Mouse (Mus musculus) adrenal gland, postnatal 36 days (tissue): Measurements from ENCODE around the gene Gm10570. TPM values are rescaled to one million over a fixed set of nuclear protein-coding genes. Genes with fewer than 3 reads are reported as not detected.

Experiments used
- DNase-seq, 2 experiments: peaks; one replicate each; pipeline ENCODE4 v3.0.0; 2021; ENCODE audit warnings: mixed read lengths in 1 of 2
- long read RNA-seq, 2 experiments: library from polyadenylated mRNA; stranded (forward); transcript quantifications; one replicate each; pipeline ENCODE4 v2.0.0; 2021; ENCODE audit warnings: borderline sequencing depth in 2 of 2
- total RNA-seq, 2 experiments: library from RNA; stranded (reverse); gene quantifications; 2 replicates each; pipeline ENCODE4 v1.2.3; 2021

The Gm10570 gene
- total RNA-seq: not detected
- long read RNA-seq, experiment 1: 0 reads
- long read RNA-seq, experiment 2: 0 reads

DNA sequence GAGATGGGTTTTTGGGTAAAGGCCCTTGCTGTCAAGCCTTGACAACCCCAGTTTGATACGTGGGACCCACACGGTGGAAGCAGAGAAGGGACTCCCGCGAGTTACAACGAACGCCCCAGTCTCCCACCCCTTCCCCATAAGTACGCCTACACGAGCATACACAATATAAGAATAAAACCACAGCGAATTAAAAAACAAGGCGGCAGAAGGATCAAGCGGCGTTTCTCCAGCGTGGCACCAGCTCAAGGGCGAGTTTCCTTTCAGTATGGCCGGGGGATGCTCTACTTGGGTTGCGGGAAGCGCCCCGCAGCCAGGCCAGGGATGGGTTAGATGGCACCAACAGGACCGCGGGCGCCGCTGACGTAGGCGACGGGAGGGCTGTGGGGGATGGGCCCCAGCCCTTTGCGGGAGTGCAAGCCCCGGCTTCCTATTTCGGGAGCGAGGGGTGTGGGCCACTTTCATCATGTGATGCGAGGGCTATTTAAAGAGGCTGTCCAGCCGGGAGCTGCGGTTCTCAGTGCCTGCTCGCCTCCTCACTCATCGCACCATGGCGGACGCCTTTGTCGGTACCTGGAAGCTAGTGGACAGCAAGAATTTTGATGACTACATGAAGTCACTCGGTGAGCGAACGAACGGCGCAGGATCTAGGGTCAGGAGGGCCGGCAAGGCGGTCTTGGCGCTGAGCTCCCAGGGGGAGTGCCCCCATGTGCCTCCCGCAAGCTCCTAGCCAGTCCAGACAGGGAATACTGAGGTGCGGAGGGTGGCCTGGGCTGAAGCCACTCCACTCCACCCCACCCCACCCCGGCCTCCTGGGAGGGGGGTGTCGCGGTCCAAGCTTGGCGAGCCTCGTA is at the start of gene Gm10570, which contains the start of gene Fabp3:
Gene Gm10570, minus strand, starts transcription at position 444 of the 851 bp plus-strand sequence.
Gene Fabp3, plus strand, starts transcription at position 365 of the 851 bp plus-strand sequence.
- peak; percentile 40 to 65 for DNase-seq

DNA sequence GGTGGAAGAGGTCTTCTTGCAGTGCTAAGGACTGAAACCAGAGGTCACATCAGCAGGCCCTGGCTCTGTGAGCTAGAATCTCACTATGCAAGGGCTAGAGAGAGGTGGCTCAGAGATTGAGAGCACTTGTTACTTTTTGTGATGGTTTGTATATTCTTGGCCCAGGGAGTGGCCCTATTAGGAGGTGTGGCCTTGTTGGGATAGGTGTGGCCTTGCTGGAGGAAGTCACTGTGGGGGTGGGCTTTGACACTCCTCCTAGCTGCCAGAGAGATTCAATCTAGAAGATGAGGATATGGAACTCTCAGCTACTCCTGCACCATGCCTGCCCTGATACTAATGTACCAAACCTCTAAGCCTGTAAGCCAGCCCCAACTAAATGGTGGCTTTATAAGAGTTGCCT is 49.5 kb upstream of the Gm10570 start:
- no peak for DNase-seq

DNA sequence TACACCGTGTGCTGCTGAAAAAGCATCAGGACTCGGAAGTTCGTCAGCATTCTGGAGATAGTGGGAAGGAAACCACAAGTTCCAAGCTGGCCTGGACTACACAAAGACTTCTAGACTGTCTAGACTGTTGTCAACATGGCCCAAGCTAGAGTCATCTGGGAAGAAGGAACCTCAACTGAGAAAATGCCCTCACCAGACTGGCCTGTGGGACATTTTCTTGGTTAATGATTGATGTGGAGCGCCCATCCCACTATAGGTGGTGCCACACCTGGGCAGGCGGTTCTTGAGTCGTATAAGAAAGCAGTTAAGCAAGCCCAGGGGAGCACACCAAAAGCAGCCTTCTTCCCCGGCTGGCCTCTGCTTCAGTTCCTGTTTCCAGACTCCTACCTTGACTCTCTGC is 44.1 kb upstream of the Gm10570 start:
- DNase-seq: no peak

DNA sequence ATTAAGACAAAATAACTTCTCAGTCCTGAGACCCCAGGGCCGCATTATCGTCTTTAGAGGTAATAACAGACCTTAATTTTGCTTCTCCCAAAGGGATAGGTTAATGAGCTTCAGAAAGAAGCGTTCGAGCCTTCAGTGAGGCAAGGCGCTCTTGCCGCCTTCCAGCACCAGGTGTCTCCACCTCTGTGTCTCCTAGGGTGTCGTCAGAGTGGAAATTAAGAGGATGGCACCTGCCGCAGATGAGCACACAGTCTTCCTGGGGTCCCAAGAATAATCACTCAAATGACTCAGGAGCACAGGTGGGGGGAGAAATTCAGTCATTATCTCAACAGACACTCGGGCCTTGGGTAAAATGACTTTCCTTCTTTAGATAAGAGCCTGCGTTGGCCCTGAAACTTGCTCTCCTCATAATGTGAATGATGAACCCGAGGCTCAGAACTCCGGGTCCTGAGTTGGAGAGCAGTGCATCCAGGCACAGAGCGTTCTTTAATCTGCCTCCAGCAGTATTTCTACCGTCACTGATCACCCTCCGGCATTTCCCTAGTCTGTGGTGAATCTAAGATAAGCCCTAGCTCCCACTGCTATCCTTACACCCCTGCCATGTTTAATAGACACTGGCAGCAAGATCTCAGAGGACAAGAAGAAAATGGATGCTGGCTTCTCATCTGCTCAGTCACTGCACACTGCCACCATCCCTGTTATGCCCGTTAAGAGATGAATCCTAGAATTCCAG is 42.4 kb upstream of the Gm10570 start:
- no peak for DNase-seq

GRCm38 (mm10) chr4:130349666-130350065 is 41.2 kb upstream of the Gm10570 start:
- DNase-seq: no peak

DNA sequence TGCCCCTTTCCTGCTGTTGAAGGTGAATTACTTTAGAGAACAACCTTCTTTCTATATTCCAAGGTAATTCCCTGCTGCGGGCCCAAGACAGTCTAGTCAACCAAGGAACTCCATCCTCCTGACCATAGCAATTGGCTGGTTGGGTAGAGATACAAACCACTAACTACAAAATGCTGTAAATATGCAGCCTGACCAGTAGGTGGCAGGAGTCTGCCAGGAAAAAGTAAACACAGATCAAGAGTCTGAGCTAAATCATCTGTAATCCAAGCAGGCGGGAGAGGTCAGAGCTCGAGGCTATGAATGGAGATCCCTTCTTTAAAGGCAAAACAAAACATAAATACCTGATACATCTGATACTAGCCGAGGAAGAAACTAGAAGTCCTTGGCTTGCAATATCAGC is 33.2 kb upstream of the Gm10570 start:
- peak; percentile 53 to 78 for DNase-seq

GRCm38 (mm10) chr4:130335867-130336266 is 27.4 kb upstream of the Gm10570 start:
- DNase-seq: no peak

GRCm38 (mm10) chr4:130327366-130327765 is 18.9 kb upstream of the Gm10570 start:
- DNase-seq: no peak

GRCm38 (mm10) chr4:130325446-130325845 is 17.0 kb upstream of the Gm10570 start:
- no peak for DNase-seq

- DNase-seq: no peak
Observed at GRCm38 (mm10) chr4:130323607-130324006, 15.1 kb upstream of the Gm10570 start.

- no peak for DNase-seq
Observed at GRCm38 (mm10) chr4:130323165-130323564, 14.7 kb upstream of the Gm10570 start.

GRCm38 (mm10) chr4:130322567-130322966 is 14.1 kb upstream of the Gm10570 start:
- DNase-seq: peak; percentile 33 to 52

- no peak for DNase-seq
Observed at GRCm38 (mm10) chr4:130321640-130322039, 13.2 kb upstream of the Gm10570 start.

GRCm38 (mm10) chr4:130319564-130319963 is 11.1 kb upstream of the Gm10570 start:
- no peak for DNase-seq

DNA sequence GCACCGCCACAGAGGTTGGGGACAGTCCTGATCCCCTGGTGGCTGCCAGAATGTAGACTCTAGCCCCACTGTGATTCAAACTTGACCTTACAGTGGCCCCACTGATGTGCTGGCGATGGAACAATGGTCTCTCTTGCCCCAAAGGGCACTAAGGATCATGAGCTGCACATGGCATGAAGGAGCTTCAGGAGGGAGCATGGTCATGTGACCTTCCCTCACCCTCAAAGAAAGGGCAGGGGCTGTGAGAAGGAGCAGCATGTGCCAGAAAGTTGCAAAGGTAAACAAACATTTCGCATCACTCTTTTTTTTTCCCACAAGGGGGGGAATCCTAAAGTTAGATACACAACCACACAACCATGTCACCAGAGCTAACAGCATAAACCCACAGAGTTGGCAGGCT is 9.6 kb upstream of the Gm10570 start:
- DNase-seq: no peak

- peak; percentile 51 to 52 for DNase-seq
Observed at GRCm38 (mm10) chr4:130316691-130317090, 8.2 kb upstream of the Gm10570 start.

GRCm38 (mm10) chr4:130315771-130316527 is 7.5 kb upstream of the Gm10570 start:
- DNase-seq: peak; percentile 88 to 90

DNA sequence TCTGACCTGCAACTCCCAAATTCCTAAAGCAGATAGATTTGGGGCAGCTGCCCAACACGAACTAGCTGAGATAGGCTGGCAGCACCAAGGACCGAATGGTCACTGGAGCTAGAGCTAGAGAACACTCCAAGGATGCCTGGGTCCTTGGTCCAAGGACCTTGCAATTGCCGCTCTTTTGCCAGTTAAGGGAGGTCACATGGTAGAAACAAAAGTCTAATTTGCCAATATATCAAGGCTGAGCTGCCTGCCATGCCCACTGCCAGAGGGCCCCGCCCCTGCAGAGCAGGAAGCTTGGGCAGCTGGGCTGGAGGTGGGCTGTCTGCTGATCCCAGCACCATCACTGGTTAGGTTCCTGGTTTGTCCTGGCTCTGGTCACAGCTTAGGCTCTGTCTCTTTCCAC is 5.1 kb upstream of the Gm10570 start:
- DNase-seq: peak in 1 of 2 experiments; percentile 27

GRCm38 (mm10) chr4:130312526-130312925 is 4.1 kb upstream of the Gm10570 start:
- DNase-seq: peak in 1 of 2 experiments; percentile 27

DNA sequence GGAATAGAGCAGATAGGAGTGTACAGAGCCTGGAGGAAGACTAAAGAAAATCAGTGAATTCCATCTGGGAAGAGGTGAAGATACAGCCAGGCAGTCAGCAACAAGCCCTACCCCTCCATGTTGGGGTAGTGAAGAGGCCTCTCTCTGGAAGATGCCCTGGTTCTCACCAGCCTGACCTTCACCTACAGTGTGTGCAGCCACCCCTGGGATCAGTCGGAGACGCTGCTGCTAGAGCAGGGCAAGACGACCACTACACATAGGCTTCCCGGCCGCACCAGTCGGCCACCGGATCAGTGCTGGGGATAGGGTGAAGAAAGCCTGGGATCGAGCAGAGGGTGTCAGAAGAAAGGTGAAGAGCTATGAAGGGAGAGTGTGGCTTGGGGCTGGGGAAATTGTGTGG is 780 bp upstream of the Gm10570 start:
- no peak for DNase-seq

GRCm38 (mm10) chr4:130307851-130308230 is 633 bp downstream of the Gm10570 start:
- DNase-seq: peak; percentile 44 to 63
